Mouse (Mus musculus): ENCODE measurements around the gene Ost4. TPM values are rescaled to one million over a fixed set of nuclear protein-coding genes. Genes with fewer than 3 reads are reported as not detected.

Gene Ost4
- 100 to 1,000 TPM; 110 to 114 TPM for total RNA-seq (2021)
- long read RNA-seq, experiment 1, transcript Ost4-201 (2 exons, 576 nt) = minor isoform, 25 of 95 reads
- long read RNA-seq, experiment 1, transcript Ost4-202 (3 exons, 1,144 nt) = major isoform, 69 of 95 reads
- long read RNA-seq, experiment 1, partial matches to known transcripts = 1 of 95 reads
- long read RNA-seq, experiment 1, other reads (novel, unspliced or antisense) = 0 of 95 reads
- long read RNA-seq, experiment 2, transcript Ost4-201 (2 exons, 576 nt) = minor isoform, 17 of 90 reads
- long read RNA-seq, experiment 2, transcript Ost4-202 (3 exons, 1,144 nt) = major isoform, 73 of 90 reads
- long read RNA-seq, experiment 2, partial matches to known transcripts = 0 of 90 reads
- long read RNA-seq, experiment 2, other reads (novel, unspliced or antisense) = 0 of 90 reads

- DNase-seq (ENCODE audit: low spot score) = peak; percentile 96
Observed at GRCm38 (mm10) chr5:30907413-30908059, at the start of gene Ost4. Gene Ost4, minus strand, starts transcription at chr5:30907788.

- no peak for DNase-seq (ENCODE audit: low spot score)
Observed at GRCm38 (mm10) chr5:30955751-30956150, 48.2 kb upstream of the Ost4 start.

GRCm38 (mm10) chr5:30954556-30954955 lies 47.0 kb upstream of the Ost4 start:
- DNase-seq (ENCODE audit: low spot score) = no peak

- no peak for DNase-seq (ENCODE audit: low spot score)
Observed at GRCm38 (mm10) chr5:30954065-30954464, 46.5 kb upstream of the Ost4 start.

GRCm38 (mm10) chr5:30952551-30952950 lies 45.0 kb upstream of the Ost4 start:
- DNase-seq (ENCODE audit: low spot score) = no peak

- DNase-seq (ENCODE audit: low spot score) = no peak
Observed at GRCm38 (mm10) chr5:30951706-30952105, 44.1 kb upstream of the Ost4 start.

GRCm38 (mm10) chr5:30950922-30951321 lies 43.3 kb upstream of the Ost4 start:
- DNase-seq (ENCODE audit: low spot score) = no peak

GRCm38 (mm10) chr5:30950451-30950850 lies 42.9 kb upstream of the Ost4 start:
- no peak for DNase-seq (ENCODE audit: low spot score)

- DNase-seq (ENCODE audit: low spot score) = peak; percentile 90
Observed at GRCm38 (mm10) chr5:30949654-30950326, 42.2 kb upstream of the Ost4 start.

GRCm38 (mm10) chr5:30948620-30949019 lies 41.0 kb upstream of the Ost4 start:
- no peak for DNase-seq (ENCODE audit: low spot score)

GRCm38 (mm10) chr5:30944956-30945781 lies 37.6 kb upstream of the Ost4 start, which contains the start of gene Cgref1:
Gene Cgref1, minus strand, starts transcription at chr5:30945591.
- peak; percentile 57 for DNase-seq (ENCODE audit: low spot score)

- DNase-seq (ENCODE audit: low spot score) = no peak
Observed at GRCm38 (mm10) chr5:30944344-30944743, 36.8 kb upstream of the Ost4 start.

GRCm38 (mm10) chr5:30943004-30943403 lies 35.4 kb upstream of the Ost4 start:
- no peak for DNase-seq (ENCODE audit: low spot score)

- DNase-seq (ENCODE audit: low spot score) = no peak
Observed at GRCm38 (mm10) chr5:30934725-30935461, 27.3 kb upstream of the Ost4 start.

GRCm38 (mm10) chr5:30933705-30934104 lies 26.1 kb upstream of the Ost4 start:
- DNase-seq (ENCODE audit: low spot score) = no peak

- peak; percentile 60 for DNase-seq (ENCODE audit: low spot score)
Observed at GRCm38 (mm10) chr5:30931378-30931777, 23.8 kb upstream of the Ost4 start.

- no peak for DNase-seq (ENCODE audit: low spot score)
Observed at GRCm38 (mm10) chr5:30930846-30931245, 23.3 kb upstream of the Ost4 start.

- peak; percentile 87 for DNase-seq (ENCODE audit: low spot score)
Observed at GRCm38 (mm10) chr5:30930121-30930520, 22.5 kb upstream of the Ost4 start.

- no peak for DNase-seq (ENCODE audit: low spot score)
Observed at GRCm38 (mm10) chr5:30927945-30928529, 20.4 kb upstream of the Ost4 start.

- DNase-seq (ENCODE audit: low spot score) = no peak
Observed at GRCm38 (mm10) chr5:30926073-30926472, 18.5 kb upstream of the Ost4 start.

Measured in gastrocnemius, adult 18-20 months (tissue).